Mouse (Mus musculus): ENCODE results near the gene Grm5.

The Grm5 gene

DNA sequence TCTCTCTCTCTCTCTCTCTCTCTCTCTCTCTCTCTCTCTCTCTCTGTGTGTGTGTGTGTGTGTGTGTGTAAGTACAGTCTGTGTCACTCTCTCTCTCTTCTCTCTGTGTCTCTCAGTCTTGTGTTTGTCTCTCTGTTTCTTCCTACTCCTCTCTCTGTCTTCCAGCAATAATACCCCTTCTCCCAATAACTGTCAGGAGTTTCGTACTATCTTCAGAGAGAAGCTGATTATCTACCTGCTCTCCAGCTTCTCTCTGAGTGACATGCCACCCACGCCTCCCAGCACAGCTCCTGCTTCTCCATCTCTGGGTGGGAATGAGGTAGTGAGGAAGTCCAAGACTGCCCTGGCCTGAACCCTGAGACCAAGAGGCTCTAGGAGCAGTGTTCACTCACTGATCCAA, at the start of gene Grm5:
Grm5 (plus strand) TSS at position 301 of the 400 bp plus-strand sequence.
- DNase-seq: no peak

- no peak for DNase-seq
Measured at GRCm38 (mm10) chr7:87539031-87539430, 44.9 kb upstream of the Grm5 start.

- DNase-seq: peak in 1 of 2 experiments; percentile 4
Measured at GRCm38 (mm10) chr7:87565300-87565699, 18.7 kb upstream of the Grm5 start.

DNA sequence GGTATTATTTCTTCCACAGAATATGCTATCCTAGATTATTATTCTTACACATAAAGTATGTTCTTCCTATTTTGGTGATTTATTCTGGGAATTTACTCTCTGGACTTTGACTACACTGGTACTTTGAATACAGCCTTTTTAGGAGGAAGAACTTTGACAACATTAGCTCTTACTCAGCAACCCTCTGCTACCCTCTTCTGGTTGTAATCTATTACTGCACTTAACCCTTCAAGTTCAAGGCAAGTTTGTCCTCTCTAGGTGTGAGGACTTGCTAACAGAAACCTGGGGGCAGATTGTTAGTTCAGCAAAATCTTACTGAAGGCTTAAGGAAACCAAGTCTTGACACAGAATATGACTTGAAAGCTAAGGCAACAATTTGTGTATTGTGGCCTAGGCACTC, 17.5 kb upstream of the Grm5 start:
- DNase-seq: peak in 1 of 2 experiments; percentile 14

GRCm38 (mm10) chr7:87584281-87584701, 323 bp downstream of the Grm5 start:
- DNase-seq: no peak

DNA sequence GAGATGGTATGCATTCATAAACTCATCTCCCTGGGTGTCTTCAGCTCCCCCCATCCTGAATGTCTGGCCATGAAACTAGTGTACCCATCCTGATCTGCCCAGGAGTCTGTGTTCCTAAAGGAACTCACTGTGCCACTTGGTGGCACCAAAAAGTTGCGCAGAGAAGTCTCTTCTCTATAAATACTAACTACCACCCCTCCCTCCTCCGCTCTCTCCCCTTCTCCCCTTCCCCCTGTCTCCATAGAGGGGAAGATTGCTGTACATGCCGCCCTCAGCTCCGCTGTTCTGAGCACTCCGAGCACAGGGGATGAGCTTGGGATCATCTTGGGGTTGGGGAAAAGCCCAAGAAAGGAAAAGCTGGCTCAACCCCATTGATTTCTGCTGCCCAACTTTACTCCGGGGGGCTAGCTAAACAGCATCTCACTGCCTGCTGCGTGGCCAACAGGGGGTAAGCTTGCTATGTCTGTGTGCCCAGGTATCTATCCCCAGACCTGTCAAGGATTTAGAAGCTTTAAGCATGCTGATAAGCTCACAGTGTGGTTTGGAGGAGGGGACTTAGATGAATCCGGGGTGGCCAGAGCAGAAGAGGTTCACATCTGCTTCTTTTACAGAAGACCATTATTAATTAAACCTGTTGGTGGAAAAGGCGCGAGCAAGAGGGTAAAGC, 2.4 kb downstream of the Grm5 start:
- DNase-seq: no peak

GRCm38 (mm10) chr7:87587976-87588375, 4.0 kb downstream of the Grm5 start:
- DNase-seq: no peak

DNA sequence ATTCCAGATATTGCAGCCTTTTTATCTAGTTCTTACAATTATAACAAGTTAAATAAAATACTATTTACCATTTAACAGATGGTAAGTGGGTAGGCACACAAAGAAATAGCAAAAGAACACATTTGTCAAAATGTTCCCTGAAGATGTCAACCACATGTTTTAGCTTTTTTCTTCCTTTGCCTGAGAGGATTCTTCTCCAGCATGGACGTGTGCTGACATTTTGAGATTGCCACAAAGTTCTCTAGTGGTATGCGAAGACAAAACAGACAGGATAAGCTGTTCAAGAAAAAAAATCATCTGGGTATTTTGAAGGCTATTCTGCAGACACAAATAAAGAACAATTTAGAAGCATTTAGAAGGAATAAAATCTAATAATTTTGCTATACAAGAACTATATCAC, 42.3 kb downstream of the Grm5 start:
- no peak for DNase-seq

GRCm38 (mm10) chr7:87635530-87635929, 51.6 kb downstream of the Grm5 start:
- DNase-seq: no peak

DNA sequence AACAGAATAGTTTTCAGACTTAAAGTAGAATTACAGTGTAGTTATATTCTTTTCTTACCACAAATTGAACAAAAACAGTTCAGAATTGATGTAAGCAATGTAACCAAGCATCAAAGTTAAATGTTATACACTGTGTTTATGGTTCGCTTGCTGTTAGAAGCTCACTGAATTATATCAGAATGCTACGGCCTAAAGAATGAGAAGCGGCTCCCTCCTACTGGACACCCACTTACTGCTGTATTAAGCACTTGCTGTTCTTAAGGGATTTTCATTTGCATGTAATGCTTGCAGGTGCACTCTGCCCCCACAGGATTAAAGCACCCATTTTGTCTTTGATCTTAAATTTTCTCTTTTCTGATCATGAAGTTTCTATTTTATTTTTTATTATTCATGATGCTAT, 66.6 kb downstream of the Grm5 start:
- DNase-seq: no peak

GRCm38 (mm10) chr7:87661794-87662193, 77.8 kb downstream of the Grm5 start:
- DNase-seq: no peak

DNA sequence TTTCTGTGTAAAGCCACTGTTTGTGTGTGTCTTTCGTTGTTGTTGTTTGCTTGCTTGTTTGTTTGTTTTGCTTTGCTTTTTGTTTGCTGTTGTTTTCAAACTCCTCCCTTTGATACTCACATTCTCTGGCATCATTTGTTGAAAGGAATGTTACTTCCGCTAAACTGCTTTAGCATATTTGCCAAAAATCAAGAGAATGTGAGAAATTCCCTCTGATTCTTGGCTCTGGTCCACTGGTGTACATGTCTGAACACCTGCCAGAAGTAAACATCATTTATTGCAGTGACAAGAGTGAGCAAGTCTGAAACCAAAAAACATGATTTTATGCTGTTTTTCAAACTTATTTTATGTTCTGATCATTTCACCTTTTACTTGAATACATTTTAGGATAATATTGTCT, 80.1 kb downstream of the Grm5 start:
- DNase-seq: no peak

DNA sequence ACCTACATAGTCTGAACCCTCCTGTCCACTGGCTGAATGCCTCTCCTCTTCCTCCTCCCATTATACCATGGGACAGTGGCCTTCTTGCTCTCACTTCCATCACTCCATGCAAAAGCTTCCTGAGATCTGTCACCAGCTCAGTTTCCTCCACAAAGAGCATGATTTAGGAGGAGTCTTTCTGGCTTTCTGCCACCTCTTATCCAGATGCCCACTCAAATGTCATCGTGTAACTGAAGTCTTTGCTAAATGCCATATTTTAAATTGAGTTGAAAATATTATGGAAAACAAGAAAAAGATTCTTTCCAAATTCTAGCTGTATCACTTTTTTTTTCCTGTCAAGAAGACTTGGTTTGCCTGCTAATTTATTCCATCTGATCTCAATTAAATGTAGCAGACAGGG, 132.4 kb downstream of the Grm5 start:
- no peak for DNase-seq

DNA sequence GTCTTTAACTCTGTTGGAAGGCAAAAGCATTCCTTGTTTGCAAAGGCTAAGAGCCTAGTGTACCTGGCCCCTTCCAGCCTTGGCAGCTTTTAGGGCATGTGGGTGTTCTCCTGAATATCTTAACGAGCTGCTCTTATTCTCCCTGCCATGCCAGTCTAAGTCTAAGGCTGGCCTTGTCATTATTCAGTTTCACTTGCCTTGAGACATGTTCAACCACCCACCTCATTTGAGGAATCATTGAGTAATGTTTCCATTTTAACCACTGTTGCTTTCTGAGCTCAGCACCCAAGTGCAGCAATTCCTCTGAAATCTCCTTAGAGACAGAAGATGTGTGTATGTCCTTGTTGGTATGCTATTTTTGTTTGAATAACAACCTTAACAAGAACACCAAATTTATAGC, 134.7 kb downstream of the Grm5 start:
- DNase-seq: no peak

- no peak for DNase-seq
Measured at GRCm38 (mm10) chr7:87734511-87734910, 150.5 kb downstream of the Grm5 start.

- DNase-seq: peak in 1 of 2 experiments; percentile 13
Measured at GRCm38 (mm10) chr7:87761945-87762344, 178.0 kb downstream of the Grm5 start.

- no peak for DNase-seq
Measured at GRCm38 (mm10) chr7:87762376-87762775, 178.4 kb downstream of the Grm5 start.

DNA sequence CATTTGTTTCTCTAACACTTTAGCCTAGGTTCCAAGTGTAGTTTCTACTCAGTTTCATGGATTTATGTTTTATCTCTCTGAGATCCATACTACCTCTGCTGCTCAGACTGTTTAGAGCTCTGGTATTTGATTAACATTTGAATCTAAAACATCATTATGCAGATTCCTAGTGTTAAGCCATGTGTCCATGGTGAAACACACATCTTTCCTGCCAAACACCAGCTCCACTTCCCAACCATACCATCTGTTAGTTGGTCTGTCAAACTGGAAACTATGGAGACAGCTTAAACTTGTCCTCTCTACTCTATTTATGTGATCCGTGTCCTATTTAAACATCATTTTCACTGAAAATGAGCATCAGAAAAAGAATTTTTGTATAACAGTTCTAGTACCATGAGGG, 203.6 kb downstream of the Grm5 start:
- DNase-seq: no peak

DNA sequence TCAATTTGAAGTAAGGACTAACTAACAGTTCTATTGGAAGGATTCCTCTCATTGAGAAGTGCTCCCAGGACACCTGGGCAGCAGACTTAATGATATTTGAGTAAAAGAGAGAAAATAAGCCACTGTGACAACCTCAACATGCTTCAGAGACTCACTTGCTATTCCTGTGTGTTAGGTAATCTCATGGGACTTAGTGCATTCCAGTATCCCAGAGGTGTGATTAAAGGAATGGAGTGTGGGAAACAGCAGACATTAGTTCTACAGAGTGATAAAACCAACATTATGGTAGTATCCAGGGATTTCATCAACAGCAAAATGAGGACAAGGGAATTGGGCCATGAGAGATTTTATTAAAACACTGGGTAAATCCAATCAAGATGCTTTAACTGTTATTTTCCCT, 205.0 kb downstream of the Grm5 start:
- DNase-seq: no peak

- DNase-seq: no peak
Measured at GRCm38 (mm10) chr7:87793896-87794295, 209.9 kb downstream of the Grm5 start.

GRCm38 (mm10) chr7:87824898-87825297, 240.9 kb downstream of the Grm5 start:
- no peak for DNase-seq

- DNase-seq: no peak
Measured at GRCm38 (mm10) chr7:87834669-87835068, 250.7 kb downstream of the Grm5 start.

GRCm38 (mm10) chr7:87838579-87838978, 254.6 kb downstream of the Grm5 start:
- DNase-seq: no peak

GRCm38 (mm10) chr7:87843496-87843895, 259.5 kb downstream of the Grm5 start:
- DNase-seq: no peak

DNA sequence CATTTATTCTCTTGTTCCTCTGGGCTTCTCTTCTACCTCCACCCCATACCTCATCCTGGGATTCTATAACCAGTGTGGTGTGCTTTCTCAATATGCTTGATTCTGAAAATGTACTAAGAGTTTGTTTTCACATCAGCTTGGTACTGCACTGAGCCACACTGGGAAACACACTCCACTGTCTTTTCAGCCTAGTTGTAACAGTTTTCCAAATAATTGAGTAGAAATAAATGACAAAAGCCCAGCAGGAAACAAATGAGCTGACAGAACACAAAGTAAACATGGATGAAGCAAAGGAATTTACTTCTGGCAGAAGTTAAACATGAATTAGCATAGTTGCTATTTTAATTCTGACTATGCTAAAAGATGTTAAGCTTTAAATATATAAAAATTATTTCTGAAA, 262.1 kb downstream of the Grm5 start:
- DNase-seq: no peak

Measured in kidney, adult 8-10 months (tissue).